Mouse (Mus musculus) olfactory bulb, adult 2 months (tissue): ENCODE data around the gene Tbl2.

Experiments
- CTCF ChIP-seq: fragments of 200-500 bp; IDR thresholded peaks from 2 replicates; pipeline ENCODE4 v1.5.1; 2012; ENCODE audit warnings: low read depth, mild to moderate bottlenecking, low read length, moderate library complexity; ENCODE audit not compliant: insufficient read depth
- POLR2A ChIP-seq: fragments of 200-500 bp; IDR thresholded peaks from 2 replicates; pipeline ENCODE4 v1.6.1; 2012; ENCODE audit warnings: mild to moderate bottlenecking, low read depth, low read length, moderate library complexity; ENCODE audit not compliant: insufficient read depth

DNA sequence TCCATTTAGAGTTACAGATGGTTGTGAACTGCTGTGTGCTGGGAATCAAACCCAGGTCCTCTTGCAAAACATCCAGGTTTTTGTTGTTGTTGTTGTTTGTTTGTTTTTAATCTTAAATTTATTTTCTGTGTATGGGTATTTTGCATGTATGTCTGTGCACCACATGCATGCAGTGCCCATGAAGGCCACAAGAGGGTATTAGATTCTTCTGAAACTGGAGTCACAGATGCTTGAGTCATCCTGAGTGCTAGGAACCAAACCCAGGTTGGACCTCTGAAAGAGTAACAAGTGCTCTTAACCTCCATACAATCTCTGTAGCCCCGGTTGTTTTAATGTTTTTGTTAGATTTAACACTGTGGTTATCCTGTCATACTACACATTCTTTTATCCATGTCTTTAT lies 58.7 kb downstream of the Tbl2 start:
- TF ChIP-seq POLR2A, result no peak
- TF ChIP-seq CTCF, result no peak
